ENCODE assay signal across 12 mouse cellular contexts in the genomic region with DNA sequence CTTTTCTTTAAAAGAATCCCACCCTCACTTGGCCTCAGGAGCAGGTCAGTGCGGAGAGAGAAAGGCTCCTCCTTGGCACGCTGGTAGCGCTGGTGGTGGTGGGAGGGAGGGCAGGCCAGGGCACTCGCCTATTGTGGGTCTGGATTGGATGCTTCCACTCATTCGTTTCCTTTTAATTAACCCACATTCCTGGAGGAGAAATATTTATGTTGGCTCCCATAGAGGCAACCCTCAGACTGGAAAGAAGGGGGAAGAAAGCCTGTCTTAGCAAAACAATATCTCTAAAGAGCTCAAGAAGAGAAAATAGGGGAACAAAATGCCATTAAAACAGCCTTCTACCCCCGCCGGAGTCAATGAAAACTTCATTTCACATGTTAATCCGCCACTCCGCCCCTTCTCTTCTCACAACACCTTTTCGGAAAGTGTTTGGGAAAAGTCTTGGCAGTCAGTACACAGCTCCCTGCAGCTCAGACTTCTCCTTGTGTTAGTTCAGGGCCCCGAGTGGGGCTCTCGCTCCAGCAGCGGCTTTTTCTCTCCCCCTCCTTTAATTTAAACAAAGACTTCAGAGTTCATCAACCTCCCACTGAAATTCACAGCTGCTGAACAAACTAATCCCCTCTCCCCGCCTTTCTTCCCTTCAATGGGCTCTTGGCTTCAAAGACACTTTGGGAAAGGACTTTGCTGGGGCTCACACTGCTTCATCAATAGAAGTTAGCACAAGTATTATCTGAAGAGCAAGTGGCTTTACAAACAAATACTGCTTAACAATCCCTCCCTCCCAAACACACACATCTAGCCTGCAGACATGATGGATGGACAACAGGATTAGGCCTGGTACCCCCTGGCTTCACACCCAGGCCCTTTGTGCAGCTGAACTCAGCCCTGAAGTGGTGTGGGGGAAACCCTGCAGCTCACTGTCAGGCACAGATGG. TPM values are rescaled to one million over a fixed set of nuclear protein-coding genes. Genes with fewer than 3 reads are reported as not detected.
DNase-seq lines count a peak whose midpoint lies in the region; ATAC-seq lines count a peak whose summit lies in the region.
"Had no signal": no experiment of that assay in that cellular context is flagged by ENCODE, and none has a peak within 500 bp of the region (broad histone marks: within the 10 kb centered on the region; RNA-seq: fewer than 3 reads in every experiment).

No protein-coding gene starts in this region.

- peak overlapping the region; percentile 71 for H3K27ac ChIP-seq in kidney, embryonic 16.5 days (ENCODE audit: low read length)
- no peak overlapping the region for H3K27ac ChIP-seq in embryonic facial prominence, embryonic 14.5 days (replicated peaks; ENCODE audit: low read depth, low read length)
- H3K27ac ChIP-seq in intestine, embryonic 15.5 days = 0 out of 2 replicates have a peak overlapping the region, but pooled peaks have one; percentile 32
- H3K27ac ChIP-seq in neural tube, embryonic 11.5 days (ENCODE audit: low read depth, low read length) = peak overlapping the region; percentile 5; the same call in 1 of the 2 replicates
- no peak overlapping the region for H3K27ac ChIP-seq in heart, embryonic 10.5 days

- DNase-seq in kidney, adult 11 months = no peak
- peak; percentile 59 for DNase-seq in embryonic facial prominence, embryonic 14.5 days (ENCODE audit: low spot score)
- peak; percentile 48 for DNase-seq in neural tube, embryonic 11.5 days (ENCODE audit: low spot score)
- no peak for DNase-seq in natural killer cell, adult 2 months (ENCODE audit: low spot score in 2 of 2)
- DNase-seq in frontal cortex, postnatal 25 days (ENCODE audit: low spot score in 2 of 2) = no peak
- DNase-seq in heart, embryonic 10.5 days (ENCODE audit: low spot score) = no peak
- DNase-seq: B cell, adult 2 months; cerebellum, adult 11 months; heart, postnatal 4 days had no signal

- peak; percentile 40; the same call in 1 of the 2 replicates for ATAC-seq in kidney, embryonic 16.5 days (ENCODE audit: low FRiP score, low TSS enrichment)
- ATAC-seq in embryonic facial prominence, embryonic 14.5 days (ENCODE audit: low read depth) = peak; percentile 58; the same call in 1 of the 2 replicates
- no peak for ATAC-seq in intestine, embryonic 15.5 days
- ATAC-seq in neural tube, embryonic 11.5 days (ENCODE audit: insufficient read depth, low FRiP score, low TSS enrichment) = peak; percentile 65

- no peaks in the 10 kb centered on the region for H3K9me3 ChIP-seq in kidney, embryonic 16.5 days (ENCODE audit: low read length)
- no peaks in the 10 kb centered on the region for H3K9me3 ChIP-seq in embryonic facial prominence, embryonic 14.5 days (ENCODE audit: control insufficient read depth, low read length)
- H3K9me3 ChIP-seq in intestine, embryonic 15.5 days = no peaks in the 10 kb centered on the region
- no peaks in the 10 kb centered on the region for H3K9me3 ChIP-seq in neural tube, embryonic 11.5 days (ENCODE audit: control insufficient read depth, low read length)
- no peaks in the 10 kb centered on the region for H3K9me3 ChIP-seq in heart, embryonic 10.5 days

- H3K4me3 ChIP-seq in kidney, embryonic 16.5 days (ENCODE audit: low read length) = no peak overlapping the region
- H3K4me3 ChIP-seq in embryonic facial prominence, embryonic 14.5 days (ENCODE audit: low read depth, low read length) = no peak overlapping the region
- H3K4me3 ChIP-seq in intestine, embryonic 15.5 days (replicated peaks) = no peak overlapping the region
- H3K4me3 ChIP-seq in neural tube, embryonic 11.5 days (ENCODE audit: low read depth, low read length) = no peak overlapping the region
- no peak overlapping the region for H3K4me3 ChIP-seq in heart, embryonic 10.5 days

- H3K4me1 ChIP-seq in kidney, embryonic 16.5 days (ENCODE audit: insufficient read depth, low read length) = peaks cover 82% of the 10 kb centered on the region
- peaks cover 16% of the 10 kb centered on the region; the same call in 1 of the 2 replicates for H3K4me1 ChIP-seq in embryonic facial prominence, embryonic 14.5 days (ENCODE audit: control insufficient read depth, insufficient read depth, low read length)
- H3K4me1 ChIP-seq in intestine, embryonic 15.5 days (replicated peaks) = peaks cover 25% of the 10 kb centered on the region
- H3K4me1 ChIP-seq in neural tube, embryonic 11.5 days (ENCODE audit: control insufficient read depth, insufficient read depth, low read length) = peaks cover 21% of the 10 kb centered on the region
- peaks cover 32% of the 10 kb centered on the region for H3K4me1 ChIP-seq in heart, embryonic 10.5 days

- no peaks in the 10 kb centered on the region for H3K36me3 ChIP-seq in kidney, embryonic 16.5 days (ENCODE audit: insufficient read depth, low read length)
- no peaks in the 10 kb centered on the region for H3K36me3 ChIP-seq in embryonic facial prominence, embryonic 14.5 days (ENCODE audit: control insufficient read depth, insufficient read depth, low read length)
- H3K36me3 ChIP-seq in intestine, embryonic 15.5 days = no peaks in the 10 kb centered on the region
- H3K36me3 ChIP-seq in neural tube, embryonic 11.5 days (ENCODE audit: control insufficient read depth, insufficient read depth, low read length) = no peaks in the 10 kb centered on the region
- no peaks in the 10 kb centered on the region for H3K36me3 ChIP-seq in heart, embryonic 10.5 days

- H3K27me3 ChIP-seq in kidney, embryonic 16.5 days (ENCODE audit: insufficient read depth, low read length) = peaks cover 28% of the 10 kb centered on the region
- H3K27me3 ChIP-seq in embryonic facial prominence, embryonic 14.5 days (replicated peaks; ENCODE audit: control insufficient read depth, insufficient read depth, low read length) = peaks cover 77% of the 10 kb centered on the region
- peaks cover 50% of the 10 kb centered on the region for H3K27me3 ChIP-seq in intestine, embryonic 15.5 days (replicated peaks)
- peaks cover 42% of the 10 kb centered on the region for H3K27me3 ChIP-seq in neural tube, embryonic 11.5 days (ENCODE audit: control insufficient read depth, insufficient read depth, low read length)
- H3K27me3 ChIP-seq in heart, embryonic 10.5 days (ENCODE audit: insufficient read depth, poor library complexity, severe bottlenecking) = peaks cover 98% of the 10 kb centered on the region

- no peak overlapping the region; the same call in none of the 2 replicates for H3K9ac ChIP-seq in kidney, embryonic 16.5 days (replicated peaks; ENCODE audit: low read length)
- H3K9ac ChIP-seq in embryonic facial prominence, embryonic 14.5 days (ENCODE audit: low read depth, low read length) = no peak overlapping the region
- H3K9ac ChIP-seq in intestine, embryonic 15.5 days = no peak overlapping the region
- H3K9ac ChIP-seq in neural tube, embryonic 11.5 days (ENCODE audit: low read length) = no peak overlapping the region; the same call in 1 of the 2 replicates

- WGBS in kidney, embryonic 16.5 days = 11% methylated on average over 14 of the region's 14 CpGs
- WGBS in embryonic facial prominence, embryonic 14.5 days = 11% methylated on average over 14 of the region's 14 CpGs
- WGBS in intestine, embryonic 15.5 days = 25% methylated on average over 14 of the region's 14 CpGs
- 5% methylated on average over 14 of the region's 14 CpGs for WGBS in neural tube, embryonic 11.5 days
- WGBS in heart, embryonic 10.5 days = 20% methylated on average over 14 of the region's 14 CpGs

- H3K4me2 ChIP-seq in kidney, embryonic 16.5 days (replicated peaks; ENCODE audit: low read depth, low read length) = peak overlapping the region; percentile 7; the same call in 1 of the 2 replicates
- H3K4me2 ChIP-seq in embryonic facial prominence, embryonic 14.5 days (ENCODE audit: low read depth, low read length) = peak overlapping the region; percentile 3; the same call in 1 of the 2 replicates
- no peak overlapping the region for H3K4me2 ChIP-seq in intestine, embryonic 15.5 days (replicated peaks)
- no peak overlapping the region for H3K4me2 ChIP-seq in neural tube, embryonic 11.5 days (ENCODE audit: low read depth)
- H3K4me2 ChIP-seq: liver, embryonic 11.5 days had no signal

RNA-seq across cellular contexts. Expression of gene Wnt8b, which starts 21.5 kb away (rescaled TPM):
- polyA plus RNA-seq in kidney, embryonic 16.5 days (2015; fragmentation: Nextera tagmentation; extraction: Ambion mirVana) = 2.6 and 2.8 TPM in 2 replicates
- 0.14 and 0.34 TPM in 2 replicates for polyA plus RNA-seq in embryonic facial prominence, embryonic 14.5 days (2014; fragmentation: Nextera tagmentation; extraction: Ambion mirVana)
- not detected in 2 replicates for polyA plus RNA-seq in intestine, embryonic 15.5 days (2015; fragmentation: Nextera tagmentation; extraction: Ambion mirVana)
- 0.45 and 0.46 TPM in 2 replicates for polyA plus RNA-seq in neural tube, embryonic 11.5 days (2014; fragmentation: Nextera tagmentation; extraction: Ambion mirVana)
- not detected in 2 replicates for polyA plus RNA-seq in heart, embryonic 10.5 days (2016; fragmentation: Nextera tagmentation; extraction: Ambion mirVana)
- polyA plus RNA-seq: liver, embryonic 11.5 days had no signal

RNA-seq across cellular contexts. Expression of gene Sec31b, which starts 30.9 kb away (rescaled TPM):
- 1.3 and 1.9 TPM in 2 replicates for polyA plus RNA-seq in kidney, embryonic 16.5 days (2015; fragmentation: Nextera tagmentation; extraction: Ambion mirVana)
- 0.33 and 0.46 TPM in 2 replicates for polyA plus RNA-seq in embryonic facial prominence, embryonic 14.5 days (2014; fragmentation: Nextera tagmentation; extraction: Ambion mirVana)
- 0.40 and 0.49 TPM in 2 replicates for polyA plus RNA-seq in intestine, embryonic 15.5 days (2015; fragmentation: Nextera tagmentation; extraction: Ambion mirVana)
- 0.31 and 0.37 TPM in 2 replicates for polyA plus RNA-seq in neural tube, embryonic 11.5 days (2014; fragmentation: Nextera tagmentation; extraction: Ambion mirVana)
- polyA plus RNA-seq in heart, embryonic 10.5 days (2016; fragmentation: Nextera tagmentation; extraction: Ambion mirVana) = 1.0 and 1.9 TPM in 2 replicates

RNA-seq across cellular contexts. Expression of gene Gm20538, which starts 37.8 kb away (rescaled TPM):
- 1.2 TPM in 1 of 2 replicates, not detected in the other for polyA plus RNA-seq in kidney, embryonic 16.5 days (2015; fragmentation: Nextera tagmentation; extraction: Ambion mirVana)
- not detected in 2 replicates for polyA plus RNA-seq in embryonic facial prominence, embryonic 14.5 days (2014; fragmentation: Nextera tagmentation; extraction: Ambion mirVana)
- not detected in 2 replicates for polyA plus RNA-seq in intestine, embryonic 15.5 days (2015; fragmentation: Nextera tagmentation; extraction: Ambion mirVana)
- not detected in 2 replicates for polyA plus RNA-seq in neural tube, embryonic 11.5 days (2014; fragmentation: Nextera tagmentation; extraction: Ambion mirVana)
- polyA plus RNA-seq in heart, embryonic 10.5 days (2016; fragmentation: Nextera tagmentation; extraction: Ambion mirVana) = not detected in 2 replicates
- polyA plus RNA-seq: liver, embryonic 11.5 days had no signal

RNA-seq across cellular contexts. Expression of gene Ndufb8, which starts 40.5 kb away (rescaled TPM):
- 632 and 676 TPM in 2 replicates for polyA plus RNA-seq in kidney, embryonic 16.5 days (2015; fragmentation: Nextera tagmentation; extraction: Ambion mirVana)
- 503 and 510 TPM in 2 replicates for polyA plus RNA-seq in embryonic facial prominence, embryonic 14.5 days (2014; fragmentation: Nextera tagmentation; extraction: Ambion mirVana)
- polyA plus RNA-seq in intestine, embryonic 15.5 days (2015; fragmentation: Nextera tagmentation; extraction: Ambion mirVana) = 562 and 659 TPM in 2 replicates
- 525 and 556 TPM in 2 replicates for polyA plus RNA-seq in neural tube, embryonic 11.5 days (2014; fragmentation: Nextera tagmentation; extraction: Ambion mirVana)
- polyA plus RNA-seq in heart, embryonic 10.5 days (2016; fragmentation: Nextera tagmentation; extraction: Ambion mirVana) = 861 and 988 TPM in 2 replicates

RNA-seq across cellular contexts. Expression of gene Hif1an, which starts 47.9 kb away (rescaled TPM):
- 32.8 and 34.2 TPM in 2 replicates for polyA plus RNA-seq in kidney, embryonic 16.5 days (2015; fragmentation: Nextera tagmentation; extraction: Ambion mirVana)
- 23.6 and 23.7 TPM in 2 replicates for polyA plus RNA-seq in embryonic facial prominence, embryonic 14.5 days (2014; fragmentation: Nextera tagmentation; extraction: Ambion mirVana)
- 25.4 and 26.3 TPM in 2 replicates for polyA plus RNA-seq in intestine, embryonic 15.5 days (2015; fragmentation: Nextera tagmentation; extraction: Ambion mirVana)
- 29.0 and 29.3 TPM in 2 replicates for polyA plus RNA-seq in neural tube, embryonic 11.5 days (2014; fragmentation: Nextera tagmentation; extraction: Ambion mirVana)
- polyA plus RNA-seq in heart, embryonic 10.5 days (2016; fragmentation: Nextera tagmentation; extraction: Ambion mirVana) = 35.4 and 43.6 TPM in 2 replicates

Comparison
In these comparisons a context has a peak if more than half of its experiments do, and no peak if none do; other contexts are left out.
1. H3K27ac ChIP-seq: peak in kidney, embryonic 16.5 days (single experiment), intestine, embryonic 15.5 days (single experiment) and neural tube, embryonic 11.5 days (single experiment); none in embryonic facial prominence, embryonic 14.5 days (single experiment) and heart, embryonic 10.5 days (single experiment).
2. H3K4me2 ChIP-seq: peak in kidney, embryonic 16.5 days (single experiment) and embryonic facial prominence, embryonic 14.5 days (single experiment); none in intestine, embryonic 15.5 days (single experiment) and neural tube, embryonic 11.5 days (single experiment).
3. DNase-seq: peak in embryonic facial prominence, embryonic 14.5 days (single experiment) and neural tube, embryonic 11.5 days (single experiment); none in kidney, adult 11 months (single experiment), natural killer cell, adult 2 months (0 of 2), frontal cortex, postnatal 25 days (0 of 2) and heart, embryonic 10.5 days (single experiment).